Mouse (Mus musculus) stomach, postnatal 0 days (tissue): ENCODE results near the gene Nppa.

Experiments
- CTCF ChIP-seq: IDR thresholded peaks from 2 replicates; pipeline ENCODE4 v1.5.1; 2016; ENCODE audit warnings: antibody characterized with exemption, low read depth, mild to moderate bottlenecking, moderate library complexity
- EP300 ChIP-seq: optimal IDR thresholded peaks from 2 replicates; pipeline ENCODE3; 2016; ENCODE audit warnings: antibody characterized with exemption

DNA sequence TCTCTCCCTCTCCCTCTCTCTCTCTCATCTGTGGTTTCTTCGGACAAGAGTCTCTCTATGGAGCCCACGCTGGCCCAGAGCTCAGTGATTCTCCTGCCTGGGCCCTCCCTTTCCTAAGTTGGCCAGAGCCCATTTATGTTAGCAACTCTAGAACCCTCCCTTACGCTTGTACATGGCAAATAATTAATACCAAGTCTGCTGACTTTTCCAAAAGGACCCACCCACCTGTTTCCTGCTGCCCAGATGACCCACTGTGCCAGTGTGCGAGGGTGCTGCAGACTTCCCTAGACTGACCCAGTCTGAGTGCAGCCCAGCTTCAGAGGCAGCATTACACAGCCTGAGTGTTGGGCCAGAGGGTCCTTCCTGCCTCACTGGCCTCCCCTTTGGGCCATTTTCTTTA is 11.7 kb downstream of the Nppa start:
- no peak for TF ChIP-seq CTCF
- no peak for TF ChIP-seq EP300
